Mouse (Mus musculus): Measurements from ENCODE around the gene Gm21870.
"Not testable (repeated sequence)": the region's sequence is repeated elsewhere in the genome, so short reads cannot be mapped to it uniquely, and the experiment has no call there.

The Gm21870 gene

GRCm38 (mm10) chrX:33986716-33987115, at the start of gene Gm21870:
TSS of gene Gm21870 (minus strand) at chrX:33986816.
- not testable (repeated sequence) for DNase-seq (ENCODE audit: low spot score)

DNA sequence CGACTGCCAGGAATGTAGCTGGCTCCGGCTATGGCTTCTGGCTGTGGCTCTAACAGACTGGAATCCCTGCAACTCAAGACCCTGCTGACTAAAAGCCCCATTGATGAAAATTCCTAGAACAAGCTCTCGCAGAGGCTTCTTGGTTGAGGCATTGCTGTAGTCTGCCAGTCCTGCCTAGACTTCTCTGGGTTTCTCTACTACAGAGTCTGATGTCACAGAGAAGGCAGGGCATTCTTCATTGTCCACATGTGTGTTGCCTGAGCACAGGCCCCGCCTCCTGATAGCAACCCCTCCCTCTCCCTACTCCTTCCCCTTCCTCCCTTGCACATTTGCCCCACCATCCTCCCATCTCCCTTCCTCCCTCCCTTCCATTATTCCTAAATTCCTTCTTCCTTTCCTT, 30.2 kb downstream of the Gm21870 start, which contains the start of gene Btbd35f6:
Btbd35f6 (minus strand) TSS at position 101 of the 400 bp plus-strand sequence.
- DNase-seq (ENCODE audit: low spot score) = not testable (repeated sequence)
